Mouse (Mus musculus): Measurements from ENCODE around the gene Rabep2.
"Not testable (repeated sequence)": the region's sequence is repeated elsewhere in the genome, so short reads cannot be mapped to it uniquely, and the experiment has no call there.

Rabep2 gene

DNA sequence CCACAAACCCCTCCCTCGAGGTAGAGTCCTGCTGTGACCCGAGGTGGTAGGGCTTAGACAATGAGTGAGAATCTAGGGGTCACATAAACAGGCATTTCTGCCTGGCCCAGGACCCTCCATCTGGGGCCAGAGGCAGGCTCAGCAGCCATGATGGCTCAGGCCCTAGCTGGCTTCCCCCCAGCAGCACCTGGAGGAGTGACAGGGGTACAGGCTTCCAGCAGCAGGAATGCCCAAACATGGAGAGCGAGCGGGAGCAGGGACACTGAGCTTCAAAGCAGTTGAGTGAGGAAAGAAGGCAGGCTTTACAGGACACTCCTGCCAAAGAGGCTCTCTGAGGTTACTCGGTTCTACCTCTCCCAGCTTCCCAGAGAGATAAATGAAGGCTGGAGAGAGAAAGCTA, 36.3 kb downstream of the Rabep2 start:
- DNase-seq (ENCODE audit: low spot score), result no peak

DNA sequence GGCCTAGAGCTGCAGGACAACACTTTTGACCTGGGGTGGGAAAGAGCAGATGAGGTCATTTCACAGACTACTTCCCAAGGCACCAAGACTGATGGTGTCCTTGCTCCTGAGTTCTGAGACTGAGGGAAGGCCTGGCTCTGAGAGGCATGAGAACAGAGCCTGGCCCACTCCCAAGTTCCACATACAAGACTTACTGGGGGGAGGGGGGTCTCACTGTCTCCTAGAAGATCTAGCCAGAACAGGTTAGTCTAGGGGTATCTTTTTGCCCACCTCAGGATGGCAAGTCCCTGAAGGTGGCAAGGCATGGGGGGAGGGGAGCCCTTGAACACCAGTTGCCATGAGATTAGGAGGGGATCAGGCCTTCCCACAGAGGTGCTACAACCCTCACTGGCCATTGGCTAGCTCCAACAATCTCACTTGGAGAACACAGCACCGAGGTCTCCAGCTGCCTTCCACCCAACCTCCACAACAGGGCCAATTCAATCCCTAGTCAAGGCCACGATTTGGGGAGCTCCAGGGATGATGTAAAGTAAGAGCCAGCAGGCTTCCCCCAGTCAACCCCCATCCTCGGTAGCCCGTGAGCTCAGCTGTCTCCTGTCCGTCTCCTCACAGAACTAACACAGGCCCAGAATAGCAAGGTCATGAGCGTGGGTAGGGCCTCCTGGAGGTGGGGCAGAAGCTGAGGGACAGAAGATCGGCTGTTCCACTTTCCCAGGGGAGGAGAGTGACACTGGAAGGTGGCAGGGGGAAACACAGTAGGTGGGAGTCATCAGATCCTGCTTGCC, 36.9 kb downstream of the Rabep2 start:
- DNase-seq (ENCODE audit: low spot score), result no peak

DNA sequence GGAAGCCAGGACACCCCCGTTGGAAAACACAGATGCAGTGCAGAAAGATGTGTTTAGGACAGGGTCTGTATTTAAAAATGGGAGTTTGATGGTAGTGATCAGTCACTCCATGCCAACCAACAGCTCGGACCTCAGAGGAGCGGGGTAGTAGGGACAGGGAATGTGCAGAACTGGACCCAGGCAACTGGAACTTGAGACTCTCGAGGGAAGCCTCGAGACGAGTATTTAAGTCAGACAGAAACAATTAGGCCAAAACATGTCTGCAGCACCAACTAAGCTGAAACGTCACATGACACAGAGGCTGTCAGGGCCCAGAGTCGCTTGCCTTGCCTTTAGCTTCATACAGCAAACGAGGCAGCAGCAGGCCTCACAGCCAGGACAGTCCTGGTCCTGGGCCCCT, 37.6 kb downstream of the Rabep2 start:
- DNase-seq (ENCODE audit: low spot score), result no peak

DNA sequence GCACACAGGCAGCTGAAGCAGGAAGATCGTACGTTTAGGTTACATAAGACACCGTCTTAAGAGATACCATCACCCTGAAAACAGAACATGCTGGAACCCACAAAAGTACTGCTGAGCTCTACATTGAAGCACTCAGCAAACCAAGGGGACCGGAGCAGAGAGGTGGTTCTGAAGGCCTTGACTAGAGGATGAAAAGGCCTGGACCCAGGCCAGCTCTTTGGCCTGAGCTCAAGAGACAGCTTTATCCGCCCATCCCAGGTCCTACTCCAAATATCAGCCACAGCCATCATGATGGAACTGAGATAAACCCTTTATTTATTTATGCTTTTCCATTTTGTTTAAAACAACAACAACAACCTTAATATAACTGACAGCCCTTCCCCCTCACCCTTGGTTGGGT, 38.1 kb downstream of the Rabep2 start:
- DNase-seq (ENCODE audit: low spot score), result no peak

DNA sequence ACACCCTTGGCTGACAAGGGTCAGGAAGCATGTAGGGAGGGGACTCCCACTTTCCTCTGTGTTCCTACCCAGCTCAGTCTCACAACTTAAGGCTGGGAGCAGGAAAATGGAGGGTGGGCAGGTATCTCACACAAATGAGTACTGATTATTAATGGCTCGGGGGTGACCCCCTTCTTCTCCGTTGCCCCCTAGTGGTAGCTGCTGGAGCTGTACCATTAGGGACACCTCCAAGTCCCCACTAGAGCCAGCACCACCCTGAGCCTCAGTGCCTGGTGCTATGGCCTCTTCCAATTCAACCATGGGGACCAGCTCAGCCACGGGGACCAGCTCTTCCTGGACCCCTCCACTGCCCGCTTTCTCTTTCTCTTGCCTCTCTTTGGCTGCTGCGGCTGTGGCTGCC, 38.7 kb downstream of the Rabep2 start:
- DNase-seq (ENCODE audit: low spot score), result peak; percentile 32

DNA sequence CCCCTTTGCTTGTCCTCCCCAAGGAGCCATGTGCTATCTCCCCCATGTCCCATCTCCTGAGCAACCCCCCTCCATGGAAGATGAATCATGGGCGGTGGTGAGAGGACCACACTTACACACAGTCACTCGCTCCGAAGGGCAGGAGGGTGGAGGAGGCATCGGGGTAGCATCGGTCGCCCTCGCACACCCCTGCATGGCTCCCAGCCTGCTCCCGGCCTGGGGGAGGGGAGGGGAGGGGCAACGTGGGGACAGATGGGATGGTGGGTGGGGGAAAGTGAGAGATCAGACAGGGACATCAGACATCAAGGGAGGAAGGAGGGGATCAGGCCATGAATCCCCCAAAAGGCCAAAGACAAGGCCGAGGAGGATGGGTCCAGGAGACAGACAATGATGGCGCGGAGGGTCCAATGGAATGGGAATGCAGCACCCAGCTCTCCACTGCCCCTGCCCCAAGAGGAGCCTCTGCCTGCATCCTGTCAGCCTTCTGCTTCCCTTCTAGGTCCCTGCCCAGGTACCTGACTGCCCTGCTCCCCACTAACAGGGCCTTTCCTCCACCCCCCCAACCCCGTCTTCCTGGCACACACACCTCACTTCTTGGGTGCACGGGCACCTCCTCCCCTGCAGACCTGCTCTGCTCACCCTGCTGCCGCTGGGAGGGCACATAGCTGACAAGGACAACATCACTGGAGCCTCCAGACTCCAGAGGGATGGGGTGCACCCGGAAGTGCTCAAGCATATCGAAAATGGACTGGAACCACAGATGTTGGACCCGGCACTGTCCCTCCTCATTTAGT, 39.5 kb downstream of the Rabep2 start:
- DNase-seq (ENCODE audit: low spot score), result no peak

DNA sequence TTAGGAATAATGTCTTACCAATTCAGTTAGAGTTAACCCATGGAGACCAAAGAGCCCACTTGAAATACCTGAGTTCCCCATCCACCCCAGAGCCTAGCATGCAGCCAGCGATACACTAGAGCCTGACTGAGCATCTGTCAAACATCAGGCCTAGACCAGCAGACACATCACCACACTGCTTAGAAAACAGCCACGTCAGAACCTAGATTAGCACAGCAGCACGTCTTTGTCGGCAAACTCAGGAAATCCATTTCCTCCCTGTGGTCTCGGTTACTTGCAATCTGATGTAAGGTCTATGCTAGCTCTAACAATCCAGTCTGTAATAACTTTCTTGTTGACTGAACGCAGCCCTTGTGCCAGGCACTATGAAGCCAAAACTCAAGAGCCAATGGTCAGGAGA, 41.5 kb downstream of the Rabep2 start:
- no peak for DNase-seq (ENCODE audit: low spot score)

DNA sequence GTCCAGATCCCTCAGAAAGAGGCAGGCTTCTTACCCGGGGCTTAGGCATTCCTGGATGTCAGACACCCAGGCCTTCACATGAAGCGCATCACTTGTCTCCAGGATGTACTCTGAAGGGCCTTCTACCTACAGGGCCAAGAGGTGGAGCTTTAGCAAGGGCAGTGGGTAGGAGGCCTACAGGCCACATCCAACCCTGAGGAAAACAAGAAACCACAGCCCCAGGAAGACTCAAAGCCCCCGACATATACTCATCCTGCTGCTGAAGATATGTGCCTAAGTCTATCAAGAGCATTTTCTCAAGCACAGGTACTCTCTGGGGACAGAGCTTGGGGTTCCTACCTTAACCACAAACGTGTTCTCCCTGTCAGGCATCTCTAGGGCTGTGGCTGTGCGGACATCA, 42.8 kb downstream of the Rabep2 start:
- DNase-seq (ENCODE audit: low spot score), result no peak

DNA sequence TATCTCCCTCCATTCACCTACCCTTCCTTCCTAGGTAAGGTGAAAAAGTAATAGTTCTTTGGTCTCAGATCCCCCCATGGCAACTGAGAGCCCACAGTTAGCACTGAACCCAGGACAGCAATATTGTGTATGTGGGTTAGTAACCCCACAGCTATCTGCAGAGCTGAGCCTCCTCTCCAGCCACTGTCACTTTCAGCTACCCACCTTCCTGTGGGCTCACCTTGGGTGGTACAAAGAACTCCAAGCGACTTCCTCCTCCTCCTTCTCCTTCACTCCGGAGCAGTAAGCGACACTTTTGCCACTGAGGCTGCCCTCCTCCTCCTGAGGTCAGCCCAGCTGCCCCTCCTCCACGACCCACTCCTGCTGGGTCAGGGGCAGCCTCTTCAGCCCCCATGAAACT, 43.3 kb downstream of the Rabep2 start:
- no peak for DNase-seq (ENCODE audit: low spot score)

DNA sequence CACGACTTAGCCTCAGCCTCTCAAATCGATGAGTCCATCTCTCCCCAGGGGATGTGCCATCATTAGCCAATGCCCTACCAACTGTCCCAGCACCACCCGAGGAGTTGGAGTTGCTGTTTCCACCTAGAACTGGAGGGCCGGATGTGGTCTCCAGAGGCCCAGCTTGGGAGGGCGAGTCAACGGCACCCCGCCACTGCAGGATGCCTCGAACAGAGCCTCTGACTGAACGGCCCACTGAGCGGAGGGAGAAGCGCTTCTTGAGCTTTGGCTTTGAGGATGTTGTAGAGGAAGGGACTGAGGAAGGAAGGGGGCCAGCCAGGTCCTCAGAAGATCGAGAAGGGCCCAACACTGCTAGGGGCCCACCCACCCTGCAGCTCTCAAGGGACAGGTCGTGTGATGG, 43.7 kb downstream of the Rabep2 start:
- no peak for DNase-seq (ENCODE audit: low spot score)

DNA sequence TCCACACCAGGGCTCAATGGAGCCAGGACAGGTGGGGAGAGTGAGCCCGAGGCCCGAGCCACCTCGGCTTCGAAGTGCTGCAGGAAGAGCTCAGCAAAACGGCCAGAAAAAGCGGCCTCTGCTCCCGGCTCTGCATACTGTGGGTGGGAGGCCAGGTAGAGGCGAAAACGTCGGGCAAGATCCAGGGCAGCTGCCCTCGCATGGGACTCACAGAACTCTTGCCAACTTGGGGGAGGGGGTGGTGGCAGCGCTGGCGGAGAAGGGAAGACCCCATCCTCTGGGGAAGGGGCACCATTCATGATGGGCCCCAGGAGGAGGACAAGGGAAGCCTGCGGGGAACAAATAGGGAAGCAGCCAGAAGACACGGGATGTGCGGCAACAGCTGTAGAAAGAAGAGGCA, 44.2 kb downstream of the Rabep2 start:
- DNase-seq (ENCODE audit: low spot score), result no peak

DNA sequence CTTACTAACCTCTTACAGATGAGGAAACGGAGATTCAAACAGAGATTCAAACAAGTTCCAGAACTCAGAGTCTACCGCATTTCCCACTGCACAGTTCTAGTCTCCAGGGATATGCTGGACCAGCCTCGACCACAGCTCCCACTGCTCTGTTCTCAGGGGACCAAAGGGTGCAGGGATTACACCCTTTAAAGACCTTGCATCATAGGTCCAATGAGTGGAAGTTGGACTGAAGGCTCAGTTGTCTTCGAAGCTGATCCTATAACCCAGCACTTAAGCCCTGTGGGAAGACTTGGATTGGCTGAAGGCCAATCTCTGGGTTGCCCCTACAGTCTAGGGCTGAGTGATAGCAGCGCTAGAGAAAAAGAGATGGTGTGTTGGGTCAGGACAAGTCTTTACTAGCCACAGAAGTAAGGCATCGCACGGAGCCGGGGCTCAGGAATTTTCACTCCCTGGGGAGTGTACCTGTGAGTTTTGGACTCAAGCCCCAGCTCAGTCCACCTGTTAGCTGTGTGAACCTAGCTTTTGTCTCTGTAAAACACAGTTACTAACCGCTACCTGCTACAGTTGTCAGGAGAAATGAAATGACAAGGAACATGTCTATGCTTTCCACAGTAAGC, 45.0 kb downstream of the Rabep2 start:
- no peak for DNase-seq (ENCODE audit: low spot score)

DNA sequence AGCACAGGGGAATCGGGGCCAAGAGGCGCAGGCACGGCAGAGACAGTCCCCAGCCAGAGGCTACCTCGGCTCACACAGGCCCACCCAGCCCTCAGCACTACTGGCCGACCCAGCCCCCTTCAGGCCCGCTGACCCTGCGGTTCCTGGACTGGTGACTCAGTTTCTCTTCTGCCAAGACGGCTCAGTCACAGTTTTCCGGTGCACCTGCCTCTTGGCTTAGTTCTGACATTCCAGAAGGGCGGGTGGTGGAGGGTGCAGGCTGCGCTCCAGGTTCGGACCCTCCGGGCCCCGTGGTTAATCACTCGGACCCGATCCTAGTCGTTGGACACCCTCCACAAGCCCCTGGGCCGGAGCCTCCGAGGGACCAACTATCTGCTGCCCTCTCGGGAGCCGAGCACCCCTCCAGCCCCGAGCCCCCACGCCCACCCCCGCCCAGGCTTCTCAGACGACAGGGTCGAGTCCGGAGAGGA, 46.0 kb downstream of the Rabep2 start:
- peak; percentile 26 for DNase-seq (ENCODE audit: low spot score)

DNA sequence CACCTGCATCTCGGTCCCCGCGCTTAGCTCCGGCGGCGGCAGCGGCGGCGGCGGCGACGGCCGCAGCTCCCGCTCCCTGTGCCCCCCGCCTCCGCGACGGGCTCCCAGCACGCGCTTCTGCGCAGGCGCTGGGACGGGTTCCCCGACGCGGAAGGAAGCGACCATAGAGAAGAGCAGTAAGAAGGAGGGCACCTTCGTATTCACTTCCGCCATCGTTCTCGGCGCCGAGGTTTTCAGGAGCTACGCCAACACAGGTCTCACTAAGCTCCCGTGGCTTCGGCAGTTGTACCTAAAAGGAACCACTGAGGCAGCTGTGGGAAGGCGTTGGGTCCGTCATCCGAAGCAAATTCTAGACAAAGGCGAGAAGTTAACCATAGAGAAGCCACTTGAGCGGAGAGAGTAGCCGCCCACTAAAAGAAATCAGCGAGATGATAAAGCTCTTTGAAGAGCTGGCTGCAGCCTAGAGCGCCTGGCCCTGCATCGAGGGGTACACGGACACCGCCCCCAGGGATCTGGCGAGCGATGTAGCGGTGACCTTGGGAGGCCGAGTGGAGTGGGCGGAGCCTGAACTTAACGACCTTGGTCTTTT, 46.5 kb downstream of the Rabep2 start, which contains the start of gene Sh2b1:
TSS of gene Sh2b1 (minus strand) at position 432 of the 589 bp plus-strand sequence.
- DNase-seq (ENCODE audit: low spot score), result peak; percentile 80

DNA sequence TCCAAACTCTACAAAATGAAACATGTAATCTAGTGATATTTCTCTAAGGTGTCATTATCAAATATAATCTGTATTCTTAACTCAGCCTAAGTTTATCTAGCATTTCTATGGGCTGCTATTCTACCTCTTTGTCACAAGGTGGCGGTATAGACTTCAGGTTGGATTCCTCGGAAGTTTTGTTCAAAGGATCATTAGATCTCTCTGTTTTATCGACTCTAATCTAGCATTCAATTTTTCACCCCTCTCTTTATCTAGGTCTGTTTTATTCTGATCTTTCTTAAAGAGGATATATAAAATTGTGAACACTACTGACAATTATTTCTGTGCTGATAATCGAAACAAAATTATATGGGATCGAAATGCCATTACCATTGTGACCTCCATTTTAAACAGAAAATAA, 53.1 kb downstream of the Rabep2 start:
- no peak for DNase-seq (ENCODE audit: low spot score)

DNA sequence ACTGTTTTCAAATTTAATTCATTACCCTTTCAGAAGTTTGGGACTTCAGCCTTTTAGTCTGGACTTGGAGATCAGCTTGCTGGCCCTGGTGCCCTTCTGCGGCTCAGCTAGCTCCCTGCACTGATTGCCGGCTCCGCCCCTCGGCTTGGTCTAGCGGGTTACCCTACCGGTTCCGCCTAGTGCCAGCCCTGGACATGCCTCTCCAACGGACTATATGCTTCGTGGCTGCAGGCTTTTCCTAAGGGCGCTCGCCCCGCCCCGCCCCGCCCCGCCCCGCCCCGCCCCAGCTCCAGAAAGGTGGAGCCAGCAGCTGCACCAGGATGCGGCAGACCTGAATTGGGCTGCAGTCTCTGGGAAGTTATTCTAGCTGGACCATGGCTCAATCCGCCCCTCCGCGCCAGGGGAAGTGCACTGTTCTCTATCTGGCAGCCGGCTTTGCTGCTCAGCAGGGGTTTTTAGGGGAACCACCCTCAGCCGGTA, 53.9 kb downstream of the Rabep2 start:
- DNase-seq (ENCODE audit: low spot score), result peak; percentile 66

DNA sequence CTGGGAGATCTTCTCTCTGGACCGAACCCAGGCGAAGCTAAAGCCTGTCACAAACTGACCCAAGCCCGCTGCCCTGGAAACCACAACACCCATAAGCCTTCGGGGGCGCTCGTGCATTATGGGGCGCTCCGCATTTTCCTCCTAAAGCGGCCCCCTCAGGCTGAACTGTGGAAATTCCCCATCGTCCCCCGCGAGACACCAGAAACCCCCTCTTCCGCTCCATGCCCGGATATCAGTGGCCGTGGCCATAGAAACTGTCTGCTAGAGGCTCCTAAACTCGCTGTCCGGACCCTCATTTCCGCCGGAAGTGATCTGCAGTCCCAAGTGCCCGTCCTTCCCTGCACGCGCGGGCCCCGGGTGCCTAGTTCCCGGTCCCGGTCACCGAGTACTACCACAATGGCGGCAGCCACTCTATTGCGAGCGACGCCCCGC, 58.5 kb downstream of the Rabep2 start, which contains the start of gene Tufm:
TSS of gene Tufm (plus strand) at position 310 of the 432 bp plus-strand sequence.
- DNase-seq (ENCODE audit: low spot score), result peak; percentile 87

DNA sequence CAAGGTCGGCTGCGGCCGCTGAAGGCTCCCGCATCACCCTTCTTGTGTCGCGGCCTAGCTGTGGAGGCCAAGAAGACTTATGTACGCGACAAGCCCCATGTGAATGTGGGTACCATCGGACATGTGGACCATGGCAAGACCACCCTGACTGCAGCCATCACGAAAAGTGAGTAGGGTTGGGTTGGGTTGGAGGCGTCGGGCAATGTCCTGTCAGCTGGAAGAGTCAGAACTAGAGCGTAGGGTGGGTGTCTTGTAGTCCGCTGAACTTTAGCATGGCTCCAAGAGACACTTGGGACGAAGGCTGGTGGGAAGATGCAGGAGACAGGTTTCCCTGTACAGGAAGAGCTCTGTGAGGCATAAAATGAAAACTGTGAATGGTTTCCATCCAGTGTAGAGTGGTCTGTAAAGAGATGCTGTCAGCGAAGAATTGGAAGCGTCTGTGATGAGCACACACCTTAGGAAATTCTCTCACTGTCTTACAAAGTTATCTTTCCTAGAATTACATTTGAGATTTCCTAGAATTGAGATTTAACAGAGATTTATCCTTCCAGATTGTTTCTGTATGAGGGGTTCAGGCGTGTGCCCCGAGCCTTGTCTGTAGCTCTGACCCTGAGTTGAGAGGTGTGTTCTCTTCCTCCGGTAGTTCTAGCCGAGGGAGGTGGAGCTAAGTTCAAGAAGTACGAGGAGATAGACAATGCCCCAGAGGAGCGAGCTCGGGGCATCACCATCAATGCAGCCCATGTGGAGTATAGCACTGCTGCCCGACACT, 59.2 kb downstream of the Rabep2 start:
- DNase-seq (ENCODE audit: low spot score), result not testable (repeated sequence)

DNA sequence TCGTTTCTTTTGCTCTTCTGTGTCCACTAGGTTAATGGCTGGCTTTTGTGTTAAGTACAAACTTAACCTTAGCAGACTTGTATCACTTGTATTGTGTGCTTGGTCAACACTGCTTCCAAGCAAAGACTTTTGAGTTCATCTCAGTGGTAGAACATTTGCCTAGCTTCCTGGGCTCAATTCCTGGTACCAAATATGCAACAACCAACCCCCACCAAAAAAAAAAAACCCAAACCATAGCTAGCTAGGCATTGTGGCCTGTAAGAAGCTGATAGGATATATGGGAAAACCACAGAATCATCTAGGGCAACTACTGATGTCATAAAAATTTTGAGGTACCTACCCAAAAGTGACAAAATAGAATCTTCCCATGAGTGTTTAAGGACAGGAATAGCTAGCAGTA, 62.4 kb downstream of the Rabep2 start:
- DNase-seq (ENCODE audit: low spot score), result no peak

DNA sequence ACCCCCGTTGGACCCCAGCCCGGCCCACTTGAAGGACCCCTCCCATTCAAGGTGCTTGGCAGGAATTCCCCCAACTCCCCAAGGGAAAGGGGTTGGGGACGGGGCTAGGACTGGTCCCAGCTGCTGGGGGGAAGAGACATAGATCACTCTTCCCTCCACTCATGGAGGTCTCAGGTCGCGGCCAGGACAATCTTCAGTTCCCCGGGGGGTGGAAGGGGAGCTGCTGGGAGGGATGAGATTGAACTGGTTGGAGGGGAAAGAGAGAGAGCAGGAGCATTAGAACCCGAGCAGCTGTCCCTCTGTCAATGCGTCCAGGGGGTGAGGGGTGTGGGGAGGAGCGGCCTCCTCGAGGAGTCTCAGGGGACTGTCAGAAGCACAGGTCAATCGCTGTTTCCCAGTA, 63.4 kb downstream of the Rabep2 start:
- no peak for DNase-seq (ENCODE audit: low spot score)

DNA sequence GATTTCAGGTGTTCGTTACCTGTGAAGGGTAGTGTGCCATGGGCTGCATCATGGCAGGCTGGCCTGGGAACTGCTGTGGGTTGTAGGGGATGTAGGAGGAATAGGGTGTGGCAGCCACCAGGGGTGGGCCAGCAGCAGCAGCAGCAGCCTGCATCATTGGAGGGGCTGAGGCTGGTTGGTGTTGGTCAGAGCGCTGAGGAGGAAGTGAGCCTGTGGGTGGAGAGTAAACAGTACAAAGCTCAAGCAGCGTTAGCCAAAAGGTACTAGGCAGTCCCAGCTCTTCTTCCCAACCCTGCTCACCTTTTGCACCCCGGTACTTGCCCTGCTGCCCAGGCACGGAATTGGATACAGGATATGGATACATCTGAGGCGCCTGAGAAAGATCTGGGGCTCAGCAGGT, 65.6 kb downstream of the Rabep2 start:
- no peak for DNase-seq (ENCODE audit: low spot score)
